Mouse (Mus musculus): ENCODE results near the gene Rps17. TPM values are rescaled to one million over a fixed set of nuclear protein-coding genes. Genes with fewer than 3 reads are reported as not detected.

Rps17 gene
- polyA plus RNA-seq (2016; fragmentation: Nextera tagmentation; extraction: Ambion mirVana): 919 and 971 TPM in 2 replicates

- peak; percentile 92 for ATAC-seq (ENCODE audit: low FRiP score)
- peaks cover 21% of the 10 kb centered on the region for H3K4me1 ChIP-seq
- peak within 1 kb of the TSS; percentile 94 for H3K27ac ChIP-seq
- H3K4me2 ChIP-seq: peak within 1 kb of the TSS; percentile 87
- peak within 1 kb of the TSS; percentile 97 for H3K4me3 ChIP-seq (replicated peaks)
- H3K27me3 ChIP-seq: peaks cover 3% of the 10 kb centered on the region; the same call in 1 of the 2 replicates
- peak within 1 kb of the TSS; percentile 99 for H3K9ac ChIP-seq
- H3K36me3 ChIP-seq (replicated peaks): peaks cover 40% of the 10 kb centered on the region
- under 1% methylated on average over 85 of the region's 85 CpGs for WGBS
- H3K9me3 ChIP-seq: no peaks in the 10 kb centered on the region
These were observed at the start of gene Rps17 for GRCm38 (mm10) chr7:81344544-81345446. TSS of gene Rps17 (minus strand) at chr7:81345254.

- H3K4me1 ChIP-seq: no peaks in the 10 kb centered on the region
- H3K4me2 ChIP-seq: no peak overlapping the region
- H3K4me3 ChIP-seq (replicated peaks): no peak overlapping the region
- no peak overlapping the region for H3K9ac ChIP-seq
- no peaks in the 10 kb centered on the region for H3K27me3 ChIP-seq
- 87% methylated on average over 1 of the region's 1 CpGs for WGBS
- H3K36me3 ChIP-seq (replicated peaks): no peaks in the 10 kb centered on the region
- H3K9me3 ChIP-seq: no peaks in the 10 kb centered on the region
- no peak overlapping the region for H3K27ac ChIP-seq
- ATAC-seq (ENCODE audit: low FRiP score): no peak
These were observed 34.3 kb upstream of the Rps17 start for GRCm38 (mm10) chr7:81379363-81379762.

GRCm38 (mm10) chr7:81372337-81372920, 27.4 kb upstream of the Rps17 start:
- Histone ChIP-seq H3K4me2 (peak overlapping the region; percentile 48), H3K27me3 (peaks cover 7% of the 10 kb centered on the region; the same call in 1 of the 2 replicates), H3K9me3 (no peaks in the 10 kb centered on the region), H3K9ac (no peak overlapping the region; the same call in 1 of the 2 replicates), H3K27ac (no peak overlapping the region), H3K4me1 (peaks cover 12% of the 10 kb centered on the region), H3K36me3 (replicated peaks) (no peaks in the 10 kb centered on the region), H3K4me3 (replicated peaks) (peak overlapping the region; percentile 15; the same call in 1 of the 2 replicates)
- WGBS: 4% methylated on average over 13 of the region's 13 CpGs
- peak; percentile 88 for ATAC-seq (ENCODE audit: low FRiP score)

- H3K9ac ChIP-seq: no peak overlapping the region
- peaks cover 12% of the 10 kb centered on the region for H3K4me1 ChIP-seq
- H3K27ac ChIP-seq: no peak overlapping the region
- WGBS: 13% methylated on average over 5 of the region's 5 CpGs
- H3K27me3 ChIP-seq: peaks cover 7% of the 10 kb centered on the region; the same call in 1 of the 2 replicates
- 0 out of 2 replicates have a peak, but pooled peaks have one; percentile 33 for ATAC-seq (ENCODE audit: low FRiP score)
- no peaks in the 10 kb centered on the region for H3K9me3 ChIP-seq
- peak overlapping the region; percentile 48 for H3K4me2 ChIP-seq
- H3K4me3 ChIP-seq (replicated peaks): no peak overlapping the region
- H3K36me3 ChIP-seq (replicated peaks): no peaks in the 10 kb centered on the region
These were observed 26.8 kb upstream of the Rps17 start for GRCm38 (mm10) chr7:81371811-81372210.

- Histone ChIP-seq H3K27ac (no peak overlapping the region), H3K4me2 (no peak overlapping the region), H3K9me3 (no peaks in the 10 kb centered on the region), H3K27me3 (peaks cover 7% of the 10 kb centered on the region; the same call in 1 of the 2 replicates), H3K9ac (no peak overlapping the region), H3K4me3 (replicated peaks) (no peak overlapping the region), H3K36me3 (replicated peaks) (no peaks in the 10 kb centered on the region), H3K4me1 (peaks cover 12% of the 10 kb centered on the region)
- ATAC-seq (ENCODE audit: low FRiP score): no peak
- 66% methylated on average over 3 of the region's 3 CpGs for WGBS
These were observed 24.7 kb upstream of the Rps17 start for GRCm38 (mm10) chr7:81369724-81370123.

GRCm38 (mm10) chr7:81367946-81368345, 22.9 kb upstream of the Rps17 start:
- Histone ChIP-seq H3K9me3 (no peaks in the 10 kb centered on the region), H3K4me1 (peaks cover 12% of the 10 kb centered on the region), H3K27me3 (peaks cover 7% of the 10 kb centered on the region; the same call in 1 of the 2 replicates), H3K9ac (no peak overlapping the region), H3K36me3 (replicated peaks) (no peaks in the 10 kb centered on the region), H3K27ac (no peak overlapping the region), H3K4me2 (no peak overlapping the region), H3K4me3 (replicated peaks) (no peak overlapping the region)
- WGBS: 66% methylated on average over 3 of the region's 3 CpGs
- no peak for ATAC-seq (ENCODE audit: low FRiP score)

GRCm38 (mm10) chr7:81356975-81357374, 11.9 kb upstream of the Rps17 start:
- H3K9ac ChIP-seq: no peak overlapping the region
- no peak for ATAC-seq (ENCODE audit: low FRiP score)
- 87% methylated on average over 7 of the region's 7 CpGs for whole genome bisulfite sequencing

GRCm38 (mm10) chr7:81356360-81356759, 11.3 kb upstream of the Rps17 start:
- H3K9ac ChIP-seq: no peak overlapping the region
- no peaks in the 10 kb centered on the region for H3K27me3 ChIP-seq
- H3K4me3 ChIP-seq (replicated peaks): no peak overlapping the region
- no peak overlapping the region for H3K4me2 ChIP-seq
- no peaks in the 10 kb centered on the region for H3K9me3 ChIP-seq
- no peak overlapping the region for H3K27ac ChIP-seq
- no peaks in the 10 kb centered on the region for H3K4me1 ChIP-seq
- 92% methylated on average over 1 of the region's 1 CpGs for WGBS
- H3K36me3 ChIP-seq (replicated peaks): no peaks in the 10 kb centered on the region
- ATAC-seq (ENCODE audit: low FRiP score): no peak

More at GRCm38 (mm10) chr7:81356975-81357374, 11.9 kb upstream of the Rps17 start:
- Histone ChIP-seq H3K4me3 (replicated peaks) (no peak overlapping the region), H3K4me1 (no peaks in the 10 kb centered on the region), H3K4me2 (no peak overlapping the region), H3K36me3 (replicated peaks) (no peaks in the 10 kb centered on the region), H3K27ac (no peak overlapping the region), H3K27me3 (no peaks in the 10 kb centered on the region), H3K9me3 (no peaks in the 10 kb centered on the region)

GRCm38 (mm10) chr7:81355746-81356145, 10.7 kb upstream of the Rps17 start:
- no peaks in the 10 kb centered on the region for H3K27me3 ChIP-seq
- no peak for ATAC-seq (ENCODE audit: low FRiP score)
- H3K36me3 ChIP-seq (replicated peaks): no peaks in the 10 kb centered on the region
- H3K27ac ChIP-seq: no peak overlapping the region
- H3K4me1 ChIP-seq: no peaks in the 10 kb centered on the region
- no peaks in the 10 kb centered on the region for H3K9me3 ChIP-seq
- H3K4me2 ChIP-seq: no peak overlapping the region
- no peak overlapping the region for H3K4me3 ChIP-seq (replicated peaks)
- no peak overlapping the region for H3K9ac ChIP-seq
- 84% methylated on average over 7 of the region's 7 CpGs for WGBS

GRCm38 (mm10) chr7:81351826-81352225, 6.8 kb upstream of the Rps17 start:
- ATAC-seq (ENCODE audit: low FRiP score): no peak
- Histone ChIP-seq H3K9me3 (no peaks in the 10 kb centered on the region), H3K4me2 (no peak overlapping the region), H3K36me3 (replicated peaks) (no peaks in the 10 kb centered on the region), H3K27ac (no peak overlapping the region), H3K9ac (no peak overlapping the region), H3K27me3 (peaks cover 3% of the 10 kb centered on the region; the same call in 1 of the 2 replicates), H3K4me3 (replicated peaks) (no peak overlapping the region), H3K4me1 (no peaks in the 10 kb centered on the region)
- 82% methylated on average over 4 of the region's 4 CpGs for WGBS

GRCm38 (mm10) chr7:81348206-81348605, 3.2 kb upstream of the Rps17 start:
- no peak for ATAC-seq (ENCODE audit: low FRiP score)
- Histone ChIP-seq H3K9me3 (no peaks in the 10 kb centered on the region), H3K9ac (no peak overlapping the region), H3K4me1 (peaks cover 9% of the 10 kb centered on the region), H3K4me2 (no peak overlapping the region), H3K27me3 (peaks cover 3% of the 10 kb centered on the region; the same call in 1 of the 2 replicates), H3K36me3 (replicated peaks) (peaks cover 8% of the 10 kb centered on the region), H3K27ac (no peak overlapping the region), H3K4me3 (replicated peaks) (no peak overlapping the region)
- 43% methylated on average over 7 of the region's 7 CpGs for WGBS

- H3K9ac ChIP-seq: peak overlapping the region; percentile 38
- peak overlapping the region; percentile 46 for H3K4me2 ChIP-seq
- peak; percentile 15; the same call in 1 of the 2 replicates for ATAC-seq (ENCODE audit: low FRiP score)
- H3K4me1 ChIP-seq: peaks cover 21% of the 10 kb centered on the region
- no peaks in the 10 kb centered on the region for H3K9me3 ChIP-seq
- WGBS: 63% methylated on average over 15 of the region's 15 CpGs
- H3K4me3 ChIP-seq (replicated peaks): peak overlapping the region; percentile 97
- peaks cover 32% of the 10 kb centered on the region for H3K36me3 ChIP-seq (replicated peaks)
- H3K27me3 ChIP-seq: peaks cover 3% of the 10 kb centered on the region; the same call in 1 of the 2 replicates
- H3K27ac ChIP-seq: no peak overlapping the region
These were observed 555 bp upstream of the Rps17 start for GRCm38 (mm10) chr7:81345447-81346170.
